12 mouse cellular contexts compared by ENCODE assay signal in genomic region chr7:16207076-16207475, GRCm38 (mm10). TPM values are rescaled to one million over a fixed set of nuclear protein-coding genes. Genes with fewer than 3 reads are reported as not detected.
DNase-seq lines count a peak whose midpoint lies in the region; ATAC-seq and TF ChIP-seq lines count a peak whose summit lies in the region.
"Had no signal": no experiment of that assay in that cellular context is flagged by ENCODE, and none has a peak within 500 bp of the region (broad histone marks: within the 10 kb centered on the region; RNA-seq: fewer than 3 reads in every experiment).

No protein-coding gene starts in this region.

- WGBS in liver, postnatal 0 days (ENCODE audit: insufficient replicate concordance): 69% methylated on average over 7 of the region's 7 CpGs
- 75% methylated on average over 7 of the region's 7 CpGs for WGBS in kidney, embryonic 16.5 days

- H3K4me1 ChIP-seq in liver, postnatal 0 days (ENCODE audit: insufficient read depth): no peaks in the 10 kb centered on the region
- 0 out of 2 replicates have a peak, but pooled peaks cover 6% of the 10 kb centered on the region for H3K4me1 ChIP-seq in kidney, embryonic 16.5 days (ENCODE audit: insufficient read depth, low read length)
- H3K4me1 ChIP-seq: limb, embryonic 10.5 days had no signal

- peaks cover 35% of the 10 kb centered on the region for H3K36me3 ChIP-seq in liver, postnatal 0 days (replicated peaks; ENCODE audit: insufficient read depth, low read length)
- peaks cover 30% of the 10 kb centered on the region for H3K36me3 ChIP-seq in kidney, embryonic 16.5 days (ENCODE audit: insufficient read depth, low read length)

- no peak overlapping the region for H3K4me2 ChIP-seq in liver, postnatal 0 days (ENCODE audit: low read depth, low read length)
- no peak overlapping the region for H3K4me2 ChIP-seq in kidney, embryonic 16.5 days (replicated peaks; ENCODE audit: low read depth, low read length)
- H3K4me2 ChIP-seq: kidney, embryonic 15.5 days had no signal

- no peak for DNase-seq in left cerebral cortex, adult 2 months (ENCODE audit: extremely low spot score in 1 of 2, low spot score in 2 of 2)
- DNase-seq in left cerebral cortex, postnatal 25 days (ENCODE audit: low spot score in 2 of 2): no peak
- no peak for DNase-seq in liver, postnatal 0 days
- peak; percentile 87 for DNase-seq in thymus, postnatal 0 days (ENCODE audit: low spot score)
- DNase-seq in layer of hippocampus, adult 11-12 months (ENCODE audit: low spot score): no peak
- no peak for DNase-seq in heart, postnatal 4 days
- DNase-seq: retina, postnatal 1 day had no signal

- intact Hi-C loops in left cerebral cortex, adult 2 months (cut with DNase I): no loop called here
- intact Hi-C loops in left cerebral cortex, postnatal 25 days (cut with DNase I): no loop called here

- no peaks in the 10 kb centered on the region for H3K27me3 ChIP-seq in liver, postnatal 0 days (ENCODE audit: insufficient read depth, low read length)
- no peaks in the 10 kb centered on the region for H3K27me3 ChIP-seq in kidney, embryonic 16.5 days (ENCODE audit: insufficient read depth, low read length)
- H3K27me3 ChIP-seq: kidney, embryonic 15.5 days had no signal

- no peak overlapping the region for H3K4me3 ChIP-seq in left cerebral cortex, adult 2 months
- H3K4me3 ChIP-seq in liver, postnatal 0 days (ENCODE audit: low read depth, low read length): no peak overlapping the region
- no peak overlapping the region for H3K4me3 ChIP-seq in kidney, embryonic 16.5 days (ENCODE audit: low read length)
- H3K4me3 ChIP-seq: erythroblast, embryonic 14.5 days; kidney, embryonic 15.5 days; limb, embryonic 10.5 days had no signal

- no peak overlapping the region for H3K9ac ChIP-seq in liver, postnatal 0 days (replicated peaks)
- no peak overlapping the region for H3K9ac ChIP-seq in kidney, embryonic 16.5 days (replicated peaks; ENCODE audit: low read length)
- H3K9ac ChIP-seq: kidney, embryonic 15.5 days had no signal

- peak; percentile 56 for ATAC-seq in activated CD4-positive, CD25-positive, alpha-beta regulatory T cell, adult 4 months
- peak; percentile 28; the same call in 1 of the 2 replicates for ATAC-seq in liver, postnatal 0 days
- ATAC-seq in kidney, embryonic 16.5 days (ENCODE audit: low FRiP score, low TSS enrichment): no peak

- no peak for TF ChIP-seq CTCF in left cerebral cortex, adult 2 months (IDR thresholded peaks at IDR 0.05)
- no peak for TF ChIP-seq CTCF in liver, postnatal 0 days (IDR thresholded peaks at IDR 0.05; ENCODE audit: low read depth)

- H3K9me3 ChIP-seq in liver, postnatal 0 days (ENCODE audit: low read length): no peaks in the 10 kb centered on the region
- no peaks in the 10 kb centered on the region for H3K9me3 ChIP-seq in kidney, embryonic 16.5 days (ENCODE audit: low read length)
- H3K9me3 ChIP-seq: kidney, embryonic 15.5 days; limb, embryonic 10.5 days had no signal

- peak overlapping the region; percentile 38 for H3K27ac ChIP-seq in left cerebral cortex, adult 2 months
- no peak overlapping the region for H3K27ac ChIP-seq in liver, postnatal 0 days (ENCODE audit: low read depth)
- H3K27ac ChIP-seq in kidney, embryonic 16.5 days (ENCODE audit: low read length): no peak overlapping the region
- H3K27ac ChIP-seq: kidney, embryonic 15.5 days; limb, embryonic 10.5 days had no signal

- no peak for TF ChIP-seq EP300 in liver, postnatal 0 days (IDR thresholded peaks at IDR 0.05; ENCODE audit: low read depth)

RNA-seq across cellular contexts. Expression of gene Dhx34, which starts 14.8 kb away (rescaled TPM):
- total RNA-seq in left cerebral cortex, adult 2 months (2021): 10 to 100 TPM; 12.7 to 12.8 TPM
- 10 to 100 TPM in 1 of 2 experiments, 1 to 10 TPM in 1; 9.5 to 11.1 TPM for total RNA-seq in left cerebral cortex, postnatal 25 days (2021)
- 10 to 100 TPM in 1 of 2 experiments, 1 to 10 TPM in 1; 7.0 to 10.9 TPM for polyA plus RNA-seq in activated CD4-positive, CD25-positive, alpha-beta regulatory T cell, adult 4 months (2017; shearing (Covaris generic))
- polyA plus RNA-seq in liver, postnatal 0 days (2015; fragmentation: Nextera tagmentation; extraction: Ambion mirVana): 3.6 and 3.9 TPM in 2 replicates
- 18.4 and 18.7 TPM in 2 replicates for polyA plus RNA-seq in thymus, postnatal 0 days (2015; fragmentation: Nextera tagmentation; extraction: Ambion mirVana)
- 21.3 and 21.5 TPM in 2 replicates for polyA plus RNA-seq in kidney, embryonic 16.5 days (2015; fragmentation: Nextera tagmentation; extraction: Ambion mirVana)
- 10 to 100 TPM in 1 of 2 experiments, 1 to 10 TPM in 1; 9.5 to 11.0 TPM for total RNA-seq in heart, postnatal 4 days (2021)

RNA-seq across cellular contexts. Expression of gene Meis3, which starts 32.2 kb away (rescaled TPM):
- 10 to 100 TPM; 39.8 to 42.6 TPM for total RNA-seq in left cerebral cortex, adult 2 months (2021)
- 10 to 100 TPM; 33.3 to 43.5 TPM for total RNA-seq in left cerebral cortex, postnatal 25 days (2021)
- 10 to 100 TPM; 11.0 to 17.9 TPM for polyA plus RNA-seq in activated CD4-positive, CD25-positive, alpha-beta regulatory T cell, adult 4 months (2017; shearing (Covaris generic))
- 1.9 and 2.0 TPM in 2 replicates for polyA plus RNA-seq in liver, postnatal 0 days (2015; fragmentation: Nextera tagmentation; extraction: Ambion mirVana)
- 20.7 and 21.1 TPM in 2 replicates for polyA plus RNA-seq in thymus, postnatal 0 days (2015; fragmentation: Nextera tagmentation; extraction: Ambion mirVana)
- polyA plus RNA-seq in kidney, embryonic 16.5 days (2015; fragmentation: Nextera tagmentation; extraction: Ambion mirVana): 23.9 and 27.7 TPM in 2 replicates
- 1 to 10 TPM; 8.6 to 9.4 TPM for total RNA-seq in heart, postnatal 4 days (2021)

RNA-seq across cellular contexts. Expression of gene C5ar2, which starts 36.9 kb away (rescaled TPM):
- total RNA-seq in left cerebral cortex, adult 2 months (2021): under 1 TPM; 0.42 to 0.54 TPM
- total RNA-seq in left cerebral cortex, postnatal 25 days (2021): under 1 TPM; 0.71 to 0.87 TPM
- not detected for polyA plus RNA-seq in activated CD4-positive, CD25-positive, alpha-beta regulatory T cell, adult 4 months (2017; shearing (Covaris generic))
- polyA plus RNA-seq in liver, postnatal 0 days (2015; fragmentation: Nextera tagmentation; extraction: Ambion mirVana): 0.92 and 1.2 TPM in 2 replicates
- polyA plus RNA-seq in thymus, postnatal 0 days (2015; fragmentation: Nextera tagmentation; extraction: Ambion mirVana): 0.04 and 0.14 TPM in 2 replicates
- polyA plus RNA-seq in kidney, embryonic 16.5 days (2015; fragmentation: Nextera tagmentation; extraction: Ambion mirVana): 0.09 and 0.11 TPM in 2 replicates
- under 1 TPM; 0.45 to 0.50 TPM for total RNA-seq in heart, postnatal 4 days (2021)

RNA-seq across cellular contexts. Expression of gene C5ar1, which starts 52.3 kb away (rescaled TPM):
- 1 to 10 TPM; 1.3 to 1.7 TPM for total RNA-seq in left cerebral cortex, adult 2 months (2021)
- total RNA-seq in left cerebral cortex, postnatal 25 days (2021): 1 to 10 TPM in 1 of 2 experiments, under 1 TPM in 1; 0.78 to 2.2 TPM
- not detected for polyA plus RNA-seq in activated CD4-positive, CD25-positive, alpha-beta regulatory T cell, adult 4 months (2017; shearing (Covaris generic))
- 5.5 and 6.9 TPM in 2 replicates for polyA plus RNA-seq in liver, postnatal 0 days (2015; fragmentation: Nextera tagmentation; extraction: Ambion mirVana)
- 1.1 and 1.2 TPM in 2 replicates for polyA plus RNA-seq in thymus, postnatal 0 days (2015; fragmentation: Nextera tagmentation; extraction: Ambion mirVana)
- 2.7 and 2.8 TPM in 2 replicates for polyA plus RNA-seq in kidney, embryonic 16.5 days (2015; fragmentation: Nextera tagmentation; extraction: Ambion mirVana)
- total RNA-seq in heart, postnatal 4 days (2021): 1 to 10 TPM; 1.8 to 1.9 TPM
- polyA plus RNA-seq: erythroblast, embryonic 14.5 days had no signal
